Mouse (Mus musculus): ENCODE results near the gene Ccdc92b. TPM values are rescaled to one million over a fixed set of nuclear protein-coding genes. Genes with fewer than 3 reads are reported as not detected.
"Not testable (repeated sequence)": the region's sequence is repeated elsewhere in the genome, so short reads cannot be mapped to it uniquely, and the experiment has no call there.

The Ccdc92b gene
- 0.61 and 1.2 TPM in 2 replicates for polyA plus RNA-seq (2016; fragmentation: Nextera tagmentation; extraction: Ambion mirVana)

GRCm38 (mm10) chr11:74619201-74619955 is at the start of gene Ccdc92b:
Gene Ccdc92b, plus strand, starts transcription at chr11:74619605.
- peaks cover 54% of the 10 kb centered on the region for H3K27me3 ChIP-seq (ENCODE audit: insufficient read depth, poor library complexity, severe bottlenecking)
- H3K27ac ChIP-seq: peak within 1 kb of the TSS; percentile 83
- H3K4me1 ChIP-seq (replicated peaks): peaks cover 14% of the 10 kb centered on the region
- H3K4me3 ChIP-seq: peak within 1 kb of the TSS; percentile 61
- no peaks in the 10 kb centered on the region for H3K9me3 ChIP-seq
- no peaks in the 10 kb centered on the region for H3K36me3 ChIP-seq
- peak; percentile 88 for DNase-seq (ENCODE audit: low spot score)
- 1% methylated on average over 60 of the region's 63 CpGs for WGBS

DNA sequence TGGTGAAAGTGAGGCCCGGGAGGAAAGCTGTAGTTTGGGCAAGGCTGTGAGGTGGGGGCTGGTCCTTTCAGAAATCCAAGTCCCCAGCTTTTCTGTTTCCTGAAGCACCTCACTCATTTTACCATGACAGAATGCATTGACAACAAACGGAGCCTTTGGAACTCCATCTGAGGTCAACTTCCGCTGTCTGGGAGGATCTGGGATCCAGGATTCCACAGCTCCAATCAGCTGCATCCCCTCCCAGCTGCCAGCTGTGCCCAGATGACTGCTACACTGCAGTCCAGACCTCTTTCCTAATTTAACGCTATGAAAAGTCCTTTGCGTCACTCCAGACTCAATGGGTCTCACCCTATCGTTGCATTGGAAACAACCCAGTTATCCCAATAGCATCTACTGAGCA is 49.7 kb upstream of the Ccdc92b start:
- Histone ChIP-seq H3K36me3 (no peaks in the 10 kb centered on the region), H3K27ac (no peak overlapping the region), H3K4me3 (no peak overlapping the region), H3K27me3 (ENCODE audit: insufficient read depth, poor library complexity, severe bottlenecking) (no peaks in the 10 kb centered on the region), H3K9me3 (no peaks in the 10 kb centered on the region), H3K4me1 (replicated peaks) (peaks cover 11% of the 10 kb centered on the region)
- no peak for DNase-seq (ENCODE audit: low spot score)
- WGBS: 68% methylated on average over 6 of the region's 6 CpGs

- no peak for DNase-seq (ENCODE audit: low spot score)
- Histone ChIP-seq H3K4me3 (no peak overlapping the region), H3K27me3 (ENCODE audit: insufficient read depth, poor library complexity, severe bottlenecking) (no peaks in the 10 kb centered on the region), H3K36me3 (no peaks in the 10 kb centered on the region), H3K4me1 (replicated peaks) (peaks cover 11% of the 10 kb centered on the region), H3K27ac (no peak overlapping the region), H3K9me3 (no peaks in the 10 kb centered on the region)
- whole genome bisulfite sequencing: 74% methylated on average over 6 of the region's 6 CpGs
Observed at GRCm38 (mm10) chr11:74572459-74573061, 46.8 kb upstream of the Ccdc92b start.

GRCm38 (mm10) chr11:74574768-74575434 is 44.5 kb upstream of the Ccdc92b start:
- Histone ChIP-seq H3K36me3 (no peaks in the 10 kb centered on the region), H3K4me3 (no peak overlapping the region), H3K27ac (no peak overlapping the region), H3K27me3 (ENCODE audit: insufficient read depth, poor library complexity, severe bottlenecking) (no peaks in the 10 kb centered on the region), H3K9me3 (no peaks in the 10 kb centered on the region), H3K4me1 (replicated peaks) (peaks cover 11% of the 10 kb centered on the region)
- 81% methylated on average over 4 of the region's 4 CpGs for WGBS
- DNase-seq (ENCODE audit: low spot score): no peak

DNA sequence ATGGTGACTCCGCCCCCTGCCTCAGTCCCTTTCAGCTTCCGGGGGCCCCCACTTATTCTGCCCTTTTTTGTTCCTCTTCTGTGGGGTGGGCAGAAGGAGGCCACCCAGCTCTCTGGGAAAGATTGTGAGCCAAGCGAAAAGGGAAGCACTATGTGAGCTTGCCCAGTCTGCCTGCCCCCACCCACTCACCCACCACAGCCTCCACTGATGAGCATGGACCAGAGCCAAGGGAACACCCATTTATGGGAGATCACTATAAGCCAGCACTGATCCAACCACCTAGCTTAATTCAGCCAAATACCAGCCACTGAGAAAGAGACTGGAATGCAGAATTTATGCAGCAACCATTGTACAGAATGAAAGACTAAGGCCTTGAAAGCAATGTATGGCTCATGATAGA is 43.5 kb upstream of the Ccdc92b start:
- Histone ChIP-seq H3K27me3 (ENCODE audit: insufficient read depth, poor library complexity, severe bottlenecking) (no peaks in the 10 kb centered on the region), H3K4me1 (replicated peaks) (peaks cover 11% of the 10 kb centered on the region), H3K36me3 (no peaks in the 10 kb centered on the region), H3K27ac (no peak overlapping the region), H3K4me3 (no peak overlapping the region), H3K9me3 (no peaks in the 10 kb centered on the region)
- 80% methylated on average over 3 of the region's 3 CpGs for WGBS
- no peak for DNase-seq (ENCODE audit: low spot score)

- 69% methylated on average over 3 of the region's 3 CpGs for WGBS
- no peak overlapping the region for H3K4me3 ChIP-seq
- H3K27me3 ChIP-seq (ENCODE audit: insufficient read depth, poor library complexity, severe bottlenecking): no peaks in the 10 kb centered on the region
- H3K4me1 ChIP-seq (replicated peaks): peaks cover 11% of the 10 kb centered on the region
- DNase-seq (ENCODE audit: low spot score): no peak
- no peak overlapping the region for H3K27ac ChIP-seq
- no peaks in the 10 kb centered on the region for H3K36me3 ChIP-seq
- H3K9me3 ChIP-seq: no peaks in the 10 kb centered on the region
Observed at GRCm38 (mm10) chr11:74577068-74577467, 42.3 kb upstream of the Ccdc92b start.

DNA sequence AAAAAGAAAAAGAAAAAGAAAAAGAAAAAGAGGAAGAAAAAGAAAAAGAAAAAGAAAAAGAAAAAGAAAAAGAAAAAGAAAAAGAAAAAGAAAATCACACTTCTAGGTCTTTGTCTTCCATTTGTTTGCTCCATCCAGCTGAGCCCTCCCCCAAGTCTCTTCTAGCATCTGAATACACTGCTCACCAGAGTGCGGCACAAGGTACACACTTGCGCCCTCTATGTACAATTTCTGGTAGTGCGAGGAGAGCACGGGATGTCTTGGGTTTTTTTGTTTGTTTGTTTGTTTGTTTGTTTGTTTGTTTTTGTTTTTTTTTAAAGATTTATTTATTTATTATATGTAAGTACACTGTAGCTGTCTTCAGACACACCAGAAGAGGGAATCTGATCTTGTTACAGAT is 38.1 kb upstream of the Ccdc92b start:
- H3K9me3 ChIP-seq; H3K4me3 ChIP-seq; H3K27ac ChIP-seq; H3K4me1 ChIP-seq (replicated peaks); H3K36me3 ChIP-seq; DNase-seq (ENCODE audit: low spot score); H3K27me3 ChIP-seq (ENCODE audit: insufficient read depth, poor library complexity, severe bottlenecking): not testable (repeated sequence)
- WGBS: 48% methylated on average over 4 of the region's 4 CpGs

GRCm38 (mm10) chr11:74582464-74582863 is 36.9 kb upstream of the Ccdc92b start:
- Histone ChIP-seq H3K27ac (no peak overlapping the region), H3K36me3 (no peaks in the 10 kb centered on the region), H3K4me1 (replicated peaks) (peaks cover 7% of the 10 kb centered on the region; the same call in 1 of the 2 replicates), H3K27me3 (ENCODE audit: insufficient read depth, poor library complexity, severe bottlenecking) (peaks cover 12% of the 10 kb centered on the region), H3K4me3 (no peak overlapping the region), H3K9me3 (no peaks in the 10 kb centered on the region)
- no peak for DNase-seq (ENCODE audit: low spot score)
- 85% methylated on average over 3 of the region's 3 CpGs for WGBS

DNA sequence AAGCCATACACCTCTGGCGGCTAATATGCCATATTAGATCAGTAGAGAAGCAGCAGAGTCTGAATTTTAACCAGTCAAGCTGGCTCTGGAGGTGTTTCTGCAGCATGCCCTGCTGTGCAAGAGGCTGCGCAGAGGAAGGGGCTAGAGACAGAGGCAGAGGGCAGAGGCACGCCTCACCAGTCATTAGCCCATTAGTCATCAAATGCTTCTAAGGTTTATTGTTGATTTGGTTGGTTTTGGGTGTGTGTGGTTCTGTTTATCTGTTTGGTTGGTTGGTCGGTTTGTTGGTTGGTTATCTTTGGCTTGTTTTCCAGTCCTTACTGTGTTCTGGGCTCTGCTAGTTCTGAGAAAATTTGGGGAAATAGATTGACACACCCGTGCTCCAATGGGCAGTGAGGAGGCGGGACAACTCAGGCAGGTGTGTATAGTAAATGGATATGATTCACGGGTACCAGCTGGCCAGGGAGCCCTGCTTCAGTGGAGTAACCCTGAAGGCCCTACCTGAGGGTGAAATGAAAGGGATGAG is 35.5 kb upstream of the Ccdc92b start:
- WGBS: 69% methylated on average over 7 of the region's 7 CpGs
- no peaks in the 10 kb centered on the region for H3K36me3 ChIP-seq
- H3K4me1 ChIP-seq (replicated peaks): peaks cover 7% of the 10 kb centered on the region; the same call in 1 of the 2 replicates

GRCm38 (mm10) chr11:74584946-74585723 is 34.3 kb upstream of the Ccdc92b start:
- peak; percentile 20 for DNase-seq (ENCODE audit: low spot score)
- Histone ChIP-seq H3K4me1 (replicated peaks) (peaks cover 14% of the 10 kb centered on the region), H3K27me3 (ENCODE audit: insufficient read depth, poor library complexity, severe bottlenecking) (peaks cover 39% of the 10 kb centered on the region), H3K9me3 (no peaks in the 10 kb centered on the region), H3K36me3 (no peaks in the 10 kb centered on the region), H3K27ac (no peak overlapping the region), H3K4me3 (no peak overlapping the region)
- 72% methylated on average over 10 of the region's 10 CpGs for WGBS

More for the DNA sequence above, 35.5 kb upstream of the Ccdc92b start:
- H3K4me3 ChIP-seq: no peak overlapping the region
- no peaks in the 10 kb centered on the region for H3K9me3 ChIP-seq
- peaks cover 26% of the 10 kb centered on the region for H3K27me3 ChIP-seq (ENCODE audit: insufficient read depth, poor library complexity, severe bottlenecking)
- DNase-seq (ENCODE audit: low spot score): no peak
- no peak overlapping the region for H3K27ac ChIP-seq

- H3K36me3 ChIP-seq: no peaks in the 10 kb centered on the region
- no peak overlapping the region for H3K27ac ChIP-seq
- 70% methylated on average over 5 of the region's 5 CpGs for WGBS
- H3K27me3 ChIP-seq (ENCODE audit: insufficient read depth, poor library complexity, severe bottlenecking): peaks cover 52% of the 10 kb centered on the region
- no peak for DNase-seq (ENCODE audit: low spot score)
- H3K4me1 ChIP-seq (replicated peaks): peaks cover 17% of the 10 kb centered on the region
- no peak overlapping the region for H3K4me3 ChIP-seq
- no peaks in the 10 kb centered on the region for H3K9me3 ChIP-seq
Observed at GRCm38 (mm10) chr11:74586401-74586800, 33.0 kb upstream of the Ccdc92b start.

Measured in hindbrain, embryonic 10.5 days (tissue).